Mouse (Mus musculus) erythroblast, embryonic 14.5 days (primary cell): Measurements from ENCODE around the gene Gpr155. TPM values are rescaled to one million over a fixed set of nuclear protein-coding genes. Genes with fewer than 3 reads are reported as not detected.

ENCODE experiments used
- H3K27me3 ChIP-seq: 2 replicates; pipeline ENCODE4 v1.6.1; 2012; ENCODE audit warnings: inconsistent platforms; ENCODE audit not compliant: control insufficient read depth
- H3K36me3 ChIP-seq: 2 replicates; pipeline ENCODE4 v1.6.1; 2012; ENCODE audit warnings: mild to moderate bottlenecking, inconsistent platforms; ENCODE audit not compliant: control insufficient read depth
- H3K4me1 ChIP-seq: 2 replicates; pipeline ENCODE4 v1.6.1; 2012; ENCODE audit warnings: inconsistent platforms; ENCODE audit not compliant: control insufficient read depth
- H3K4me3 ChIP-seq: replicated peaks from 2 replicates; pipeline ENCODE3; 2012; ENCODE audit warnings: moderate library complexity, mild to moderate bottlenecking, inconsistent platforms
- H3K9me3 ChIP-seq: 2 replicates; pipeline ENCODE4 v1.6.1; 2012; ENCODE audit warnings: low read length, inconsistent platforms, mixed read lengths; ENCODE audit not compliant: control insufficient read depth
- GATA1 ChIP-seq: IDR thresholded peaks from 2 replicates; pipeline ENCODE4 v1.6.1; 2012; ENCODE audit warnings: low read length, inconsistent platforms, mixed read lengths
- TAL1 ChIP-seq: IDR thresholded peaks from 3 replicates; pipeline ENCODE4 v1.6.1; 2012; ENCODE audit warnings: low read length, inconsistent platforms, mixed read lengths
- polyA plus RNA-seq: library from polyadenylated mRNA; stranded (reverse); fragments of >175 nt; gene quantifications from 2 replicates; pipeline ENCODE4 v1.2.3, GENCODE M21; 2012

Gpr155 gene
- polyA plus RNA-seq, 1 experiment: 0.31 TPM

DNA sequence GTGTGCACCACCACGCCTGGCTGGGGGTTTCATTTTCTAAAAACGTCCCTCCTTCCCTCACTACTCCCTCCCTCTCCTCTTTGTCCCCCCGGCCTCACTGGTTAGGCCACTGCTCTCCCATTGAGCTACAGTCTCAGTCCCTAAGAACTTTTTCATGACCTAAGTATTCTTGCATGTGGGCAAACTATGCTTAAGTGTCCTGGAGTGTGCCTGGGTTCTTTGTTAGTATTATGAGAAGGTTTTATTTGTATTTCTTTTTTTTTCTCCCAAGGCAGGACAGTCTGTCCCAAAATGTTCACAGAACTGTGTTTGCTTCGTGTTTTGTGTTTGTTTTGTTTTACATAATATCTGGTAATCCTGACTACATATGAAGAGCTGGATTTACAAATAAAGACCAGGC is 21.3 kb upstream of the Gpr155 start:
- no peaks in the 10 kb centered on the region; the same call in 1 of the 2 replicates for H3K9me3 ChIP-seq
- no peaks in the 10 kb centered on the region; the same call in 1 of the 2 replicates for H3K4me1 ChIP-seq
- H3K27me3 ChIP-seq: peaks cover 5% of the 10 kb centered on the region; the same call in 1 of the 2 replicates
- no peaks in the 10 kb centered on the region for H3K36me3 ChIP-seq
- TF ChIP-seq GATA1: no peak
- TF ChIP-seq TAL1: no peak
- H3K4me3 ChIP-seq: no peak overlapping the region

GRCm38 (mm10) chr2:73406336-73406915 is 20.1 kb upstream of the Gpr155 start:
- H3K27me3 ChIP-seq: peaks cover 5% of the 10 kb centered on the region; the same call in 1 of the 2 replicates
- no peaks in the 10 kb centered on the region; the same call in 1 of the 2 replicates for H3K9me3 ChIP-seq
- no peaks in the 10 kb centered on the region for H3K36me3 ChIP-seq
- no peak overlapping the region for H3K4me3 ChIP-seq
- H3K4me1 ChIP-seq: no peaks in the 10 kb centered on the region; the same call in 1 of the 2 replicates
- TF ChIP-seq GATA1 (no peak), TAL1 (no peak)

DNA sequence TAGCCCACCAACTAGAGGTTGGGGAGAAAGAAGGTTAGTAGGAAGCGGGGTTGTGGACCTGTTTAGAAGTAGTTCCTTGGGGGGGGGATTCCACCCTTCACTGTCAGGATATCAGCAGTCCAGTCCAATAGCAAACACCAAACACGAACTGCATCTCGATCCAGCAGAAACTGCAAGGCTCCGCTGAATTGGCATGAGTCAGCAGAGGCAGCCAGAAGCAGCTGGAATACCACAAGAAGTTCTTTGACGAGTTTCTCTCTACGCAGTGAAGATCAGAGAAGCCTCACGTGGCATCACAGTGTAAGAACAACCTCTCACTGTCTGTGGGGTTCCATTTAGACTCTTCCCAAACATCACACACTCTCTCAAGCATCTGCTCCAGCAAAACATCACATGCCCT is 18.6 kb upstream of the Gpr155 start:
- Histone ChIP-seq H3K36me3 (no peaks in the 10 kb centered on the region), H3K27me3 (peaks cover 3% of the 10 kb centered on the region; the same call in 1 of the 2 replicates), H3K9me3 (no peaks in the 10 kb centered on the region; the same call in 1 of the 2 replicates), H3K4me1 (no peaks in the 10 kb centered on the region; the same call in 1 of the 2 replicates), H3K4me3 (no peak overlapping the region)
- TF ChIP-seq TAL1 (no peak), GATA1 (no peak)

- H3K27me3 ChIP-seq: peaks cover 2% of the 10 kb centered on the region; the same call in 1 of the 2 replicates
- H3K4me3 ChIP-seq: no peak overlapping the region
- H3K36me3 ChIP-seq: no peaks in the 10 kb centered on the region
- no peaks in the 10 kb centered on the region; the same call in 1 of the 2 replicates for H3K9me3 ChIP-seq
- H3K4me1 ChIP-seq: no peaks in the 10 kb centered on the region; the same call in 1 of the 2 replicates
- no peak for TF ChIP-seq GATA1
- no peak for TF ChIP-seq TAL1
These were observed 18.1 kb upstream of the Gpr155 start for GRCm38 (mm10) chr2:73404442-73404841.

DNA sequence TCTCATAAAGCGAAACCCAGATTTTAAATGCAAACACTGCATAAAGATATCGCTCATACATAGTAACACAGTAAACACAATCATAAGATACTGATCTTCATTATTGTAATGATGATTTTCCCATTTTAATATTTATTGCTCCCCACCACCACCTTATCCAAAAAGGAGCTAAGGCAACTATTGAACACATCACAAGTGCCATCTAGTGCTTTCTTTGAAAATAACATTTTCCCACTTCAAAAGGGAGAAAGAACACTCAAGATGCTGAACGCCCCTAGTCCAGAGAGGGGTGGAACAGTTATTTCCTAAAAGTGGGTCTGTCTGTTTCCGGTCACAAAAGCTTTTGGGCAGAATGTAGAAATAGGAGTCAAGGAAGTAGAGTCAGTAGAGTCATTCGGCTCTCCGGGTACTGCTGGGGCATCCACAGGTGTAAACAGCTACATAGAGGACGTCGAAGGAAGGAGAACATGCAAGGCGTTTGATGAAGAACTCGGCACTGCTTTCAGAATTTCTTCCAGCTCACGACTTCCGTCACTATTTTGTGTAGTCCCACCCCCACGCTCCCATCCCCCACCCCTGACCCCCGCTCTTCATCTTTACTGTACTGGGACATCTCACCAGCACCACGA is 17.1 kb upstream of the Gpr155 start:
- no peak for TF ChIP-seq TAL1
- no peak for TF ChIP-seq GATA1
- Histone ChIP-seq H3K4me1 (no peaks in the 10 kb centered on the region; the same call in 1 of the 2 replicates), H3K4me3 (no peak overlapping the region), H3K9me3 (no peaks in the 10 kb centered on the region; the same call in 1 of the 2 replicates), H3K36me3 (no peaks in the 10 kb centered on the region), H3K27me3 (peaks cover 5% of the 10 kb centered on the region)

- peaks cover 17% of the 10 kb centered on the region for H3K27me3 ChIP-seq
- no peak overlapping the region for H3K4me3 ChIP-seq
- no peaks in the 10 kb centered on the region; the same call in 1 of the 2 replicates for H3K4me1 ChIP-seq
- H3K9me3 ChIP-seq: no peaks in the 10 kb centered on the region; the same call in 1 of the 2 replicates
- no peaks in the 10 kb centered on the region for H3K36me3 ChIP-seq
- TF ChIP-seq GATA1 (no peak), TAL1 (no peak)
These were observed 15.3 kb upstream of the Gpr155 start for GRCm38 (mm10) chr2:73401689-73402088.

DNA sequence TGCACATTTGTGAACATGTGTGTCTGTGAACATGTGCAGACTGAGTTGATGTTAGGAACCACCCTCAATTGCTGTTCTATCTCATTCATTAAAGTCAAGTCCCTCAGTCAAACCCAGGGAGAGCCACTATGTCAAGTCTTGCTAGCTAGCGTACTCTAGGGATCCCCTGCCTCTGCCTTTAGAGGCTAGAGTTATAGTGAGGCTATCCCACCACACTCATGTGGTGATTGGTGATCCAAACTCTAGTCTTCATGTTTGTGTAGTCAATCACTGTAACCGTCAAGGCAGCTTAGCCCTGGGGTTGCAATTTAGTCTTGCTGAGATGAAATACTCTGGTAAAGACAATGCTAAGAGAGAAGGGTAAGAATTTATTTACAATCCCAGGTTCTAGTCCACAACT is 11.1 kb upstream of the Gpr155 start:
- H3K4me1 ChIP-seq: no peaks in the 10 kb centered on the region
- no peaks in the 10 kb centered on the region for H3K9me3 ChIP-seq
- no peaks in the 10 kb centered on the region for H3K36me3 ChIP-seq
- no peak overlapping the region for H3K4me3 ChIP-seq
- H3K27me3 ChIP-seq: peaks cover 41% of the 10 kb centered on the region
- TF ChIP-seq TAL1 (no peak), GATA1 (no peak)

DNA sequence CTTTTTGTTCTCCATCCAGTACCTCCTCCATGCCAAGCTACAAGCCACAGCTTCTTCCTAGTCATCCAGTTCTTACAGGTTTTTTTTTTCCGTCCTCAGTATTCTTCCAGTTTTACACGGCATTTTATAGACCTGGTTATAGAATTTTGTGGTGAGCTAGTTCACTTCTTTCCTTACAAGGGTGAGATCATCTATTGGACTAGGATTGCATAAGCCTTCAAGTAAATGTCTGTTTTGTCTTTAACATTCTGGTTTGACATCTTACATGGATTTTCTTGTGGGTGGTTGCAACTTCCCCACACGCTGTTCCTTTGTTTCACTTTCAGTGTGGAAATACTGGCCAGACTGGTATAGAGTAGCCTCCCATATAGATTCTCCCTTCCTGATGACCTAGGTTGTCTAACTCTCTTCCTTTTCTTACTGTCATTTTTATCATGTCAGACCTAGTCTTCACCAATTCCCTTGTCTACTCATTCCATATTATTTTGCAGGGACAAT is 10.5 kb upstream of the Gpr155 start:
- Histone ChIP-seq H3K27me3 (peaks cover 41% of the 10 kb centered on the region), H3K4me1 (no peaks in the 10 kb centered on the region), H3K4me3 (no peak overlapping the region), H3K36me3 (no peaks in the 10 kb centered on the region), H3K9me3 (no peaks in the 10 kb centered on the region)
- no peak for TF ChIP-seq GATA1
- TF ChIP-seq TAL1: no peak

GRCm38 (mm10) chr2:73395516-73395915 is 9.1 kb upstream of the Gpr155 start:
- no peaks in the 10 kb centered on the region for H3K9me3 ChIP-seq
- TF ChIP-seq GATA1 (no peak), TAL1 (no peak)
- H3K36me3 ChIP-seq: no peaks in the 10 kb centered on the region
- no peaks in the 10 kb centered on the region for H3K4me1 ChIP-seq
- no peak overlapping the region for H3K4me3 ChIP-seq
- H3K27me3 ChIP-seq: peaks cover 41% of the 10 kb centered on the region
